Mouse (Mus musculus) liver, embryonic 14.5 days (tissue): Measurements from ENCODE around the gene Gm10944. TPM values are rescaled to one million over a fixed set of nuclear protein-coding genes. Genes with fewer than 3 reads are reported as not detected.

Source experiments
- ATAC-seq: fragments of 200-750 bp; cut with Nextera tagmentation; 2 replicates; pipeline ENCODE4 v1.8.0; 2017; ENCODE audit warnings: moderate number of reproducible peaks, mild to moderate bottlenecking, moderate library complexity; ENCODE audit not compliant: insufficient read depth
- DNase-seq, 3 experiments: peaks; one replicate each; pipeline ENCODE4 v3.0.0-alpha.2; 2012 to 2013; ENCODE audit warnings: low read depth in 3 of 3, low spot score in 3 of 3
- H3K27ac ChIP-seq: fragments of 300-500 bp; sonication (generic); 2 replicates; pipeline ENCODE4 v1.5.1; 2014; ENCODE audit warnings: moderate library complexity, mild to moderate bottlenecking, control low read depth, inconsistent platforms
- H3K27me3 ChIP-seq: fragments of 300-500 bp; sonication (generic); 2 replicates; pipeline ENCODE4 v1.6.1; 2014; ENCODE audit warnings: mild to moderate bottlenecking, low read length, moderate library complexity; ENCODE audit not compliant: control insufficient read depth, insufficient read depth
- H3K36me3 ChIP-seq: fragments of 300-500 bp; sonication (generic); replicated peaks from 2 replicates; pipeline ENCODE4 v1.6.1; 2014; ENCODE audit warnings: low read depth; ENCODE audit not compliant: control insufficient read depth, insufficient read depth
- H3K4me1 ChIP-seq, 2 experiments: fragments of 200-500 bp in 1 of 2; fragments of 300-500 bp in 1 of 2; sonication (generic) in 1 of 2; replicated peaks; 2 replicates each; pipeline ENCODE4 v1.6.1; 2012 to 2014; ENCODE audit warnings: antibody characterized with exemption in 1 of 2, inconsistent platforms in 1 of 2, low read length in 1 of 2; ENCODE audit not compliant: control insufficient read depth in 2 of 2, insufficient read depth in 2 of 2
- H3K4me2 ChIP-seq: fragments of 300-500 bp; sonication (generic); 2 replicates; pipeline ENCODE4 v1.6.1; 2014; ENCODE audit warnings: low read depth, mild to moderate bottlenecking, control low read depth, moderate library complexity
- H3K4me3 ChIP-seq, 2 experiments: fragments of 200-500 bp in 1 of 2; fragments of 300-500 bp in 1 of 2; sonication (generic) in 1 of 2; 2 replicates each; pipeline ENCODE4 v1.5.1; 2012 to 2014; ENCODE audit warnings: low read depth in 2 of 2, low read length in 2 of 2, mild to moderate bottlenecking in 2 of 2, control low read depth in 1 of 2, inconsistent platforms in 1 of 2, moderate library complexity in 1 of 2; ENCODE audit not compliant: insufficient read depth in 1 of 2
- H3K9ac ChIP-seq: fragments of 300-500 bp; sonication (generic); replicated peaks from 2 replicates; pipeline ENCODE4 v1.6.1; 2014; ENCODE audit warnings: mild to moderate bottlenecking, control low read depth, moderate library complexity
- H3K9me3 ChIP-seq: fragments of 300-500 bp; sonication (generic); 2 replicates; pipeline ENCODE4 v1.6.1; 2016; ENCODE audit warnings: low read length, mixed read lengths; ENCODE audit not compliant: control insufficient read depth
- CTCF ChIP-seq: IDR thresholded peaks from 2 replicates; pipeline ENCODE4 v1.5.1; 2016; ENCODE audit warnings: antibody characterized with exemption, low read depth, control low read depth
- EP300 ChIP-seq: IDR thresholded peaks from 2 replicates; pipeline ENCODE4 v1.6.1; 2016; ENCODE audit warnings: antibody characterized with exemption, low read depth
- WGBS: fragments of 180-500 bp; shearing (Covaris S2); extraction: QIAGEN DNeasy Blood & Tissue Kit; methylation state at CpG from one replicate; pipeline ENCODE4 v1.1.7; 2014; ENCODE audit not compliant: insufficient replicate concordance; 5-methylcytosine and 5-hydroxymethylcytosine counted together
- polyA plus RNA-seq, 2 experiments: library from polyadenylated mRNA; depleted of rRNA in 1 of 2; stranded (reverse) in 1 of 2; unstranded in 1 of 2; fragments of >200 nt; fragmentation: Nextera tagmentation in 1 of 2; extraction: Ambion mirVana in 1 of 2; gene quantifications; 2 replicates each; pipeline versions ENCODE4 v1.2.1 to v1.2.3; 2012 to 2014

The Gm10944 gene
- polyA plus RNA-seq, 2 experiments: not detected

GRCm38 (mm10) chr10:10708031-10708430, 26.9 kb downstream of the Gm10944 start:
- no peak overlapping the region for H3K27ac ChIP-seq
- no peak for ATAC-seq
- no peak overlapping the region for H3K4me3 ChIP-seq
- no peaks in the 10 kb centered on the region for H3K4me1 ChIP-seq
- H3K9ac ChIP-seq: no peak overlapping the region
- TF ChIP-seq EP300 (no peak), CTCF (no peak)
- H3K4me2 ChIP-seq: no peak overlapping the region
- H3K27me3 ChIP-seq: no peaks in the 10 kb centered on the region
- 51% methylated on average over 1 of the region's 1 CpGs for WGBS
- no peak for DNase-seq
- H3K36me3 ChIP-seq: no peaks in the 10 kb centered on the region
- no peaks in the 10 kb centered on the region for H3K9me3 ChIP-seq

DNA sequence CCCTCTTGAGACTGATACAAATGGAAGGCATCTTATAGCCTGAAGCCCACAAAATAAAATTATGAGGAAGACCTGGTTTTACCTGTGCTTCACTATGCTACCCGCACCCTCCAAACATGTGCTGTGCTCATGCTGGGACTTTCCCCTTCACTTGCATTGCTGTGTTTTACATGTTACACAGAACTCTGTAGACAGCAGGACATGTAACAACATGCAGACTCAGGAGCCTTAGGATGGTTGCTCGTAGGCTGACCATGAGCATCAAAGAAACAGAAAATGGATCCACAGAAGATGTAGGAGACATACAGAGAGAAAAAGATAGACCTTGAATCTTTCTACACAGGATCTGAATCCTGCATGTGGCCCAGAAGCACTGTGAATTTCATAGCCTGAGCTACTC, 29.2 kb downstream of the Gm10944 start:
- Histone ChIP-seq H3K27ac (no peak overlapping the region), H3K4me1 (no peaks in the 10 kb centered on the region), H3K9me3 (no peaks in the 10 kb centered on the region), H3K9ac (no peak overlapping the region), H3K36me3 (no peaks in the 10 kb centered on the region), H3K27me3 (no peaks in the 10 kb centered on the region), H3K4me2 (no peak overlapping the region), H3K4me3 (no peak overlapping the region)
- DNase-seq (no peak), ATAC-seq (no peak)
- WGBS: 57% methylated on average over 2 of the region's 2 CpGs
- TF ChIP-seq CTCF (no peak), EP300 (no peak)

GRCm38 (mm10) chr10:10710837-10711236, 29.7 kb downstream of the Gm10944 start:
- H3K4me1 ChIP-seq: no peaks in the 10 kb centered on the region
- TF ChIP-seq CTCF (no peak), EP300 (no peak)
- H3K4me2 ChIP-seq: no peak overlapping the region
- H3K4me3 ChIP-seq: no peak overlapping the region
- DNase-seq (no peak), ATAC-seq (no peak)
- H3K36me3 ChIP-seq: no peaks in the 10 kb centered on the region
- 38% methylated on average over 2 of the region's 2 CpGs for WGBS
- H3K9ac ChIP-seq: no peak overlapping the region
- H3K27ac ChIP-seq: no peak overlapping the region
- H3K27me3 ChIP-seq: no peaks in the 10 kb centered on the region
- H3K9me3 ChIP-seq: no peaks in the 10 kb centered on the region

DNA sequence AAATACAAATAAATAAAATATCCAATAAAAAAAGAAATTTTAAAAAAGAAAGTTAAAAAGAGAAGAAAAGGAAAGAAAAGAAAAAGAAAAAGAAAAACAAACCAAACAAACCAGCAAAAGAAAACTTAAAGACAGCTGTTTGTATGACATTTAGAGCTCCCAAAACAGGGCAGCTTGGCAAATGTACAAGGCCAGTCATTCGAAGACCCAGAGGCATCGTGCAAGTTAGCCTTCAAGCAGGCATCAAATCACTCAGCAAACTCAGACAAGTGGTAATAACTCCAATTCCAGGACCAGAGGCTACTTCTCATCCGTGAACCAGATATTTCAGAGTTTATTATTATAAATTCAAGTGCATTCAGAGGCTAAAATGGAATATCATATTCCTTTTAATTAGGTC, 45.4 kb downstream of the Gm10944 start:
- Histone ChIP-seq H3K4me1 (no peaks in the 10 kb centered on the region), H3K36me3 (no peaks in the 10 kb centered on the region), H3K9me3 (no peaks in the 10 kb centered on the region), H3K4me3 (no peak overlapping the region), H3K9ac (no peak overlapping the region), H3K4me2 (no peak overlapping the region), H3K27me3 (no peaks in the 10 kb centered on the region), H3K27ac (no peak overlapping the region)
- ATAC-seq (no peak), DNase-seq (no peak)
- 71% methylated on average over 3 of the region's 3 CpGs for WGBS
- TF ChIP-seq EP300 (no peak), CTCF (no peak)

Other genes with a start within 250 kb of the Gm10944 start
- 0.42 and 0.49 TPM in 2 replicates for gene Adgb, start 209.0 kb upstream of the Gm10944 start, polyA plus RNA-seq (2012; rRNA removed)
- gene Adgb, start 209.0 kb upstream of the Gm10944 start, polyA plus RNA-seq (2014; fragmentation: Nextera tagmentation; extraction: Ambion mirVana): 0.30 and 0.35 TPM in 2 replicates
- 6.0 and 8.4 TPM in 2 replicates for gene Rab32, start 123.1 kb upstream of the Gm10944 start, polyA plus RNA-seq (2012; rRNA removed)
- gene Rab32, start 123.1 kb upstream of the Gm10944 start, polyA plus RNA-seq (2014; fragmentation: Nextera tagmentation; extraction: Ambion mirVana): 18.6 and 20.1 TPM in 2 replicates